Mouse (Mus musculus): ENCODE measurements around the gene Madcam1. TPM values are rescaled to one million over a fixed set of nuclear protein-coding genes. Genes with fewer than 3 reads are reported as not detected.

Madcam1 gene
- total RNA-seq, 2 experiments from 2014 or later, result not detected

GRCm38 (mm10) chr10:79712499-79713126, 48.3 kb downstream of the Madcam1 start:
- DNase-seq, result peak; percentile 86

- no peak for DNase-seq
These were observed 48.8 kb downstream of the Madcam1 start for GRCm38 (mm10) chr10:79713163-79713562.

- DNase-seq, result no peak
These were observed 50.6 kb downstream of the Madcam1 start for GRCm38 (mm10) chr10:79714996-79715395.

- DNase-seq, result no peak
These were observed 52.1 kb downstream of the Madcam1 start, which contains the start of gene Hcn2 for GRCm38 (mm10) chr10:79716254-79716987. Gene Hcn2, plus strand, starts transcription at chr10:79716634.

GRCm38 (mm10) chr10:79716988-79717355, 52.6 kb downstream of the Madcam1 start:
- no peak for DNase-seq

- DNase-seq, result peak; percentile 80
These were observed 53.4 kb downstream of the Madcam1 start for GRCm38 (mm10) chr10:79717640-79718357.

Other genes starting within 250 kb of the Madcam1 start
- gene Vmn2r83, start 195.8 kb upstream of the Madcam1 start, total RNA-seq (2021), result not detected
- 1 to 10 TPM; 2.3 to 2.6 TPM for gene Plpp2, start 130.8 kb upstream of the Madcam1 start, total RNA-seq (2021)
- gene Mier2, start 109.4 kb upstream of the Madcam1 start, total RNA-seq (2021), result 10 to 100 TPM; 16.1 to 18.2 TPM
- gene Theg, start 77.2 kb upstream of the Madcam1 start, total RNA-seq (2021), result not detected
- under 1 TPM; 0.07 to 0.16 TPM for gene C2cd4c, start 50.5 kb upstream of the Madcam1 start, total RNA-seq (2021)
- gene Shc2, start 26.6 kb upstream of the Madcam1 start, total RNA-seq (2021), result 1 to 10 TPM; 2.7 to 5.3 TPM
- gene Odf3l2, start 18.8 kb upstream of the Madcam1 start, total RNA-seq (2021), result under 1 TPM; 0.26 to 0.97 TPM
- 10 to 100 TPM; 18.3 to 18.7 TPM for gene Tpgs1, start 4.8 kb downstream of the Madcam1 start, total RNA-seq (2021)
- 100 to 1,000 TPM; 265 to 287 TPM for gene Cdc34, start 17.6 kb downstream of the Madcam1 start, total RNA-seq (2021)
- 1 to 10 TPM; 2.3 to 2.7 TPM for gene Gzmm, start 24.5 kb downstream of the Madcam1 start, total RNA-seq (2021)
- gene Bsg, start 39.9 kb downstream of the Madcam1 start, total RNA-seq (2021), result 100 to 1,000 TPM; 420 to 439 TPM
- gene Hcn2, start 52.1 kb downstream of the Madcam1 start, total RNA-seq (2021), result under 1 TPM; 0.86 to 0.96 TPM
- 10 to 100 TPM; 20.8 to 24.6 TPM for gene Polrmt, start 82.0 kb downstream of the Madcam1 start, total RNA-seq (2021)
- not detected for gene Fgf22, start 90.5 kb downstream of the Madcam1 start, total RNA-seq (2021)
- 10 to 100 TPM; 35.2 to 36.1 TPM for gene Rnf126, start 102.4 kb downstream of the Madcam1 start, total RNA-seq (2021)
- 1 to 10 TPM; 1.1 to 1.6 TPM for gene Fstl3, start 112.7 kb downstream of the Madcam1 start, total RNA-seq (2021)
- under 1 TPM in 1 of 2 experiments, not detected in 1; 0.11 TPM for gene Prss57, start 126.4 kb downstream of the Madcam1 start, total RNA-seq (2021)
- 10 to 100 TPM; 26.6 to 36.8 TPM for gene Palm, start 129.0 kb downstream of the Madcam1 start, total RNA-seq (2021)
- gene Misp, start 156.4 kb downstream of the Madcam1 start, total RNA-seq (2021), result under 1 TPM in 1 of 2 experiments, not detected in 1; 0.54 TPM
- gene Ptbp1, start 189.9 kb downstream of the Madcam1 start, total RNA-seq (2021), result 100 to 1,000 TPM in 1 of 2 experiments, 10 to 100 TPM in 1; 75.2 to 110 TPM
- 1 to 10 TPM in 1 of 2 experiments, not detected in 1; 2.1 TPM for gene Prtn3, start 209.9 kb downstream of the Madcam1 start, total RNA-seq (2021)
- gene Plppr3, start 210.1 kb downstream of the Madcam1 start, total RNA-seq (2021), result 1 to 10 TPM in 1 of 2 experiments, under 1 TPM in 1; 0.49 to 1.6 TPM
- gene Elane, start 221.7 kb downstream of the Madcam1 start, total RNA-seq (2021), result 1 to 10 TPM in 1 of 2 experiments, not detected in 1; 1.9 TPM
- gene Cfd, start 226.3 kb downstream of the Madcam1 start, total RNA-seq (2021), result 10 to 100 TPM; 21.5 to 22.8 TPM
- gene Med16, start 244.4 kb downstream of the Madcam1 start, total RNA-seq (2021), result 10 to 100 TPM; 39.6 to 43.8 TPM
- gene Gm26602, start 246.3 kb downstream of the Madcam1 start, total RNA-seq (2021), result not detected